ENCODE assay signal across 8 mouse cellular contexts in genomic region chr9:41950109-41950990, GRCm38 (mm10).
A peak's percentile ranks its signal among the peaks of the same experiment; 100 is the strongest.
DNase-seq lines count a peak whose midpoint lies in the region; ATAC-seq and TF ChIP-seq lines count a peak whose summit lies in the region.

No protein-coding gene starts in this region.

- H3K9ac ChIP-seq in intestine, postnatal 0 days (ENCODE audit: low read depth, low read length), result peak overlapping the region; percentile 18; the same call in 1 of the 2 replicates

- DNase-seq in adrenal gland, adult 18-20 months (ENCODE audit: low spot score in 2 of 2), result peak; percentile 88 to 91
- DNase-seq in embryo, embryonic 9.5 days (ENCODE audit: extremely low spot score), result peak; percentile 91
- peak; percentile 99 for DNase-seq in heart, adult 11 months
- DNase-seq in left cerebral cortex, postnatal 4 days, result peak; percentile 89
- peak; percentile 89 for DNase-seq in midbrain, embryonic 10.5 days (ENCODE audit: low spot score)
- peak; percentile 76 to 79 for DNase-seq in right cerebral cortex, postnatal 36 days (ENCODE audit: low spot score in 2 of 2)
- peak; percentile 85 to 88 for DNase-seq in urinary bladder, postnatal 36 days (ENCODE audit: low spot score in 2 of 2)

- no peaks in the 10 kb centered on the region for H3K9me3 ChIP-seq in intestine, postnatal 0 days (ENCODE audit: control insufficient read depth)
- no peaks in the 10 kb centered on the region for H3K9me3 ChIP-seq in midbrain, embryonic 10.5 days (replicated peaks)

- H3K4me1 ChIP-seq in intestine, postnatal 0 days (replicated peaks; ENCODE audit: control insufficient read depth, insufficient read depth, low read length), result no peaks in the 10 kb centered on the region
- H3K4me1 ChIP-seq in midbrain, embryonic 10.5 days, result peaks cover 54% of the 10 kb centered on the region

- peak overlapping the region; percentile 37 for H3K4me3 ChIP-seq in intestine, postnatal 0 days (ENCODE audit: low read depth, low read length)
- H3K4me3 ChIP-seq in midbrain, embryonic 10.5 days, result peak overlapping the region; percentile 55

- peak; percentile 83 for ATAC-seq in intestine, postnatal 0 days

- peak overlapping the region; percentile 70 for H3K4me2 ChIP-seq in intestine, postnatal 0 days (replicated peaks; ENCODE audit: low read depth)

- intact Hi-C loops in left cerebral cortex, postnatal 4 days (cut with DNase I), result loop anchor here (1.0 to 5.0 kb wide), 5 partner anchors 214 to 723 kb away; no protein-coding TSS in a partner anchor

- H3K36me3 ChIP-seq in intestine, postnatal 0 days (ENCODE audit: control insufficient read depth, insufficient read depth), result no peaks in the 10 kb centered on the region
- H3K36me3 ChIP-seq in midbrain, embryonic 10.5 days, result no peaks in the 10 kb centered on the region

- TF ChIP-seq CTCF in intestine, postnatal 0 days (IDR thresholded peaks at IDR 0.05; ENCODE audit: low read depth), result peak; percentile 92

- H3K27ac ChIP-seq in intestine, postnatal 0 days (ENCODE audit: low read depth, low read length), result peak overlapping the region; percentile 37
- H3K27ac ChIP-seq in midbrain, embryonic 10.5 days (replicated peaks), result peak overlapping the region; percentile 92

- 10% methylated on average over 34 of the region's 34 CpGs for WGBS in intestine, postnatal 0 days
- 6% methylated on average over 34 of the region's 34 CpGs for WGBS in midbrain, embryonic 10.5 days

- no peaks in the 10 kb centered on the region for H3K27me3 ChIP-seq in intestine, postnatal 0 days (replicated peaks; ENCODE audit: control insufficient read depth, insufficient read depth, low read length)
- no peaks in the 10 kb centered on the region; the same call in 1 of the 2 replicates for H3K27me3 ChIP-seq in midbrain, embryonic 10.5 days (ENCODE audit: low read depth, poor library complexity, severe bottlenecking)

Comparison
In these comparisons a context has a peak if more than half of its experiments do, and no peak if none do; other contexts are left out.
1. Peak in every context shown above with its lines: DNase-seq, ATAC-seq, H3K4me3 ChIP-seq and H3K27ac ChIP-seq.